Mouse (Mus musculus) stomach, embryonic 15.5 days (tissue): Measurements from ENCODE around the gene Ncor2. TPM values are rescaled to one million over a fixed set of nuclear protein-coding genes. Genes with fewer than 3 reads are reported as not detected.

Experiments used
- ATAC-seq: fragments of 200-750 bp; cut with Nextera tagmentation; 2 replicates; pipeline ENCODE4 v1.8.0; 2017; ENCODE audit warnings: low read depth, moderate number of reproducible peaks, moderate TSS enrichment; ENCODE audit not compliant: insufficient read depth, low FRiP score
- H3K27ac ChIP-seq: fragments of 300-500 bp; sonication (generic); 2 replicates; pipeline ENCODE4 v1.5.1; 2015; ENCODE audit warnings: mild to moderate bottlenecking, inconsistent platforms
- H3K27me3 ChIP-seq: fragments of 300-500 bp; sonication (generic); replicated peaks from 2 replicates; pipeline ENCODE4 v1.6.1; 2015; ENCODE audit warnings: inconsistent platforms
- H3K36me3 ChIP-seq: fragments of 300-500 bp; sonication (generic); 2 replicates; pipeline ENCODE4 v1.6.1; 2015; ENCODE audit warnings: inconsistent platforms
- H3K4me1 ChIP-seq: fragments of 300-500 bp; sonication (generic); 2 replicates; pipeline ENCODE4 v1.6.1; 2015; ENCODE audit warnings: inconsistent platforms
- H3K4me2 ChIP-seq: fragments of 300-500 bp; sonication (generic); 2 replicates; pipeline ENCODE4 v1.6.1; 2015; ENCODE audit warnings: mild to moderate bottlenecking, inconsistent platforms
- H3K4me3 ChIP-seq: fragments of 300-500 bp; sonication (generic); replicated peaks from 2 replicates; pipeline ENCODE4 v1.5.1; 2015; ENCODE audit warnings: inconsistent platforms
- H3K9ac ChIP-seq: fragments of 300-500 bp; sonication (generic); 2 replicates; pipeline ENCODE4 v1.6.1; 2015; ENCODE audit warnings: inconsistent platforms
- H3K9me3 ChIP-seq: fragments of 300-500 bp; sonication (generic); 2 replicates; pipeline ENCODE4 v1.6.1; 2016; ENCODE audit warnings: inconsistent platforms
- WGBS: fragments of 180-500 bp; shearing (Covaris S2); methylation state at CpG from one replicate; pipeline ENCODE4 v1.1.7; 2015; 5-methylcytosine and 5-hydroxymethylcytosine counted together
- polyA plus RNA-seq: library from polyadenylated mRNA; unstranded; fragments of >200 nt; fragmentation: Nextera tagmentation; extraction: Ambion mirVana; gene quantifications from 2 replicates; pipeline ENCODE4 v1.2.1, GENCODE M21; 2015

The Ncor2 gene
- polyA plus RNA-seq, 1 experiment from 2014 or later: 26.7 TPM

DNA sequence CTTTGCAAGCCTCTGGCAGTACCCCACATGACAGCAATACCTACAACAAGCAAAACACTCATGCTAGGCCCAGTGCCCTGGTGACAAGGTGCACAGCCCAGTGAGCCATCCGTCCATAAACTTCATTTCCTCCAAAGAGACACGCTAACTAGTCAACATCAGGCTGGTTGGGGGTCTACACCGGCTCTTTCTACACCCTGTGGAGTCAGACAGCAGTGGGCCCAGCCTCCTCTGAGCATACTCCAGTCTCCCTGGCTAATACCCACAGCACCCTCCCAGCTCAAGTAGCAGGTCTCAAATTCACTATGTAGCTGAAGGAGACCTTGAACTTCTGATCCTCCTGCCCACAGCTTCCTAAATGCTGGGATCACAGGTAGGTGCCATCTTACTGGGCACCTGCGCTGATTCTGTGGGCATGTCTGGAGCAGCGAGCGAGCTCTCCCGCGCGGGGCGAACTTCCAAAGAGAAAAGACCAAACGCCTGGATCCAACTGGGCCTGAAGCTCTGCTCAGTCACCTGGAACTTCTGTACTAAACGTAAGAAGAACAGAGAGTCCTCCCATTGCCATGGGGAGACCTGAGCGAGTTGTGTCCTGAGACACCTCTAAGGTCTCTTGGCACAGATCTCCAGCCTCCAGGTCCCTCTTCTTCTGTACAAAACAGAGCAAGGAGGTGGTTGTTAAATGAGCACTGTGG, 46.3 kb downstream of the Ncor2 start:
- H3K4me2 ChIP-seq: no peak overlapping the region
- 94% methylated on average over 13 of the region's 13 CpGs for WGBS
- H3K9me3 ChIP-seq: no peaks in the 10 kb centered on the region
- no peaks in the 10 kb centered on the region for H3K27me3 ChIP-seq
- ATAC-seq: no peak
- H3K9ac ChIP-seq: no peak overlapping the region
- H3K4me3 ChIP-seq: no peak overlapping the region
- no peak overlapping the region for H3K27ac ChIP-seq
- no peaks in the 10 kb centered on the region for H3K36me3 ChIP-seq
- H3K4me1 ChIP-seq: peaks cover 84% of the 10 kb centered on the region

- Histone ChIP-seq H3K9me3 (no peaks in the 10 kb centered on the region), H3K9ac (no peak overlapping the region), H3K4me3 (no peak overlapping the region), H3K27ac (no peak overlapping the region), H3K36me3 (no peaks in the 10 kb centered on the region), H3K27me3 (no peaks in the 10 kb centered on the region), H3K4me2 (no peak overlapping the region), H3K4me1 (peaks cover 82% of the 10 kb centered on the region)
- WGBS: 81% methylated on average over 2 of the region's 2 CpGs
- ATAC-seq: no peak
These were observed 47.0 kb downstream of the Ncor2 start for GRCm38 (mm10) chr5:125132069-125132468.

DNA sequence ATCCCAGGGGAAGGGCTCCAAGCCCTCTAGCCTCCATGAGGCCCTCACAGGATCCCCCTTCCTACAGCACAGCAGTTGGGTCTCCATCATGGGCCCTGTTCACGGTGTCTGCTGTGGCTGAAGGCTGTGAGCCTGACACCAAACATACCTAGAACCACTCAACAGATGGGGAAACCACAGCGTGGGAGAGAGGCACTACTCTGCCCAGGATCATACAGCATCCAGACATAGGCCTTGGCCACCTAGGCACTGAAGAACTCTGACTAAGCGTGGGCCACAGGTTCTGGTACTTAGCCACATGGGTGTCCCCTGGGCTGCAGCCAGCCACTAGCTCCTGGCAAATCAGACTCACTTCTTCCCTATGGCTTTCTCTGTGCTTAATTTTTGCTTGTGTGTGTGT, 48.6 kb downstream of the Ncor2 start:
- H3K27me3 ChIP-seq: no peaks in the 10 kb centered on the region
- no peak overlapping the region for H3K27ac ChIP-seq
- peaks cover 72% of the 10 kb centered on the region for H3K4me1 ChIP-seq
- H3K36me3 ChIP-seq: no peaks in the 10 kb centered on the region
- 90% methylated on average over 3 of the region's 3 CpGs for WGBS
- ATAC-seq: no peak
- no peak overlapping the region for H3K4me2 ChIP-seq
- no peak overlapping the region for H3K9ac ChIP-seq
- no peak overlapping the region for H3K4me3 ChIP-seq
- H3K9me3 ChIP-seq: no peaks in the 10 kb centered on the region

DNA sequence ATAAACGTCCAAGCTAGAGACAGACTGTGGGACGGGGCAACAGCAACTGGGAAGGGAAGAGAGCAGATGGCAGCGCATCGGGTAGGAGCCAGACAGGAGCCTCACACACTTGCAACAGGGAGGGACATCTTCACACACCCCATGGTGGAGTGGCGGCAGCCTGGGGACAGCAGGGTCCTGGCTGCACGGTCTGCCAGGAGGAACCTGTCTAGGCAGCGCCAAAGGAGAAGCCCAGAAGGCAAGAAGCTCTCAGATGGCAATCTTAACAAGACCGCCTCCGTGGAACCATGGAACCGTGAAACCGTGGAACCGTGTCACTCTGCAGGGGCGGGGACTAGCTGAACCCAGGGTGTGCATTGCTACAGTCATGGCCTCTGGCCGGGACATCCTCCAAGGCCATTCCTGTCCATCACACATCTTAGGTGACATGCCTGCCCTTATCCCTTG, 50.1 kb downstream of the Ncor2 start:
- no peak overlapping the region for H3K4me2 ChIP-seq
- H3K4me1 ChIP-seq: peaks cover 60% of the 10 kb centered on the region
- H3K27me3 ChIP-seq: no peaks in the 10 kb centered on the region
- 71% methylated on average over 14 of the region's 14 CpGs for WGBS
- no peaks in the 10 kb centered on the region; the same call in 1 of the 2 replicates for H3K36me3 ChIP-seq
- no peak overlapping the region for H3K4me3 ChIP-seq
- no peaks in the 10 kb centered on the region for H3K9me3 ChIP-seq
- H3K9ac ChIP-seq: no peak overlapping the region
- no peak for ATAC-seq
- no peak overlapping the region for H3K27ac ChIP-seq

GRCm38 (mm10) chr5:125127920-125128319, 51.1 kb downstream of the Ncor2 start:
- no peak overlapping the region for H3K27ac ChIP-seq
- no peaks in the 10 kb centered on the region for H3K9me3 ChIP-seq
- H3K36me3 ChIP-seq: no peaks in the 10 kb centered on the region; the same call in 1 of the 2 replicates
- H3K4me1 ChIP-seq: peaks cover 58% of the 10 kb centered on the region
- WGBS: 79% methylated on average over 1 of the region's 1 CpGs
- H3K9ac ChIP-seq: no peak overlapping the region
- H3K4me2 ChIP-seq: no peak overlapping the region
- H3K4me3 ChIP-seq: no peak overlapping the region
- no peak for ATAC-seq
- no peaks in the 10 kb centered on the region for H3K27me3 ChIP-seq

GRCm38 (mm10) chr5:125127426-125127825, 51.6 kb downstream of the Ncor2 start:
- H3K4me1 ChIP-seq: peaks cover 57% of the 10 kb centered on the region
- H3K27me3 ChIP-seq: no peaks in the 10 kb centered on the region

GRCm38 (mm10) chr5:125125966-125126464, 53.0 kb downstream of the Ncor2 start:
- no peak overlapping the region for H3K27ac ChIP-seq
- WGBS: 71% methylated on average over 4 of the region's 4 CpGs
- no peak for ATAC-seq
- H3K9ac ChIP-seq: no peak overlapping the region
- H3K4me1 ChIP-seq: peaks cover 47% of the 10 kb centered on the region
- no peak overlapping the region for H3K4me3 ChIP-seq
- H3K4me2 ChIP-seq: no peak overlapping the region
- H3K27me3 ChIP-seq: no peaks in the 10 kb centered on the region
- H3K36me3 ChIP-seq: no peaks in the 10 kb centered on the region; the same call in 1 of the 2 replicates
- no peaks in the 10 kb centered on the region for H3K9me3 ChIP-seq

More at GRCm38 (mm10) chr5:125127426-125127825, 51.6 kb downstream of the Ncor2 start:
- no peak overlapping the region for H3K27ac ChIP-seq
- no peaks in the 10 kb centered on the region for H3K9me3 ChIP-seq
- no peaks in the 10 kb centered on the region; the same call in 1 of the 2 replicates for H3K36me3 ChIP-seq
- H3K4me2 ChIP-seq: no peak overlapping the region
- no peak for ATAC-seq
- WGBS: 82% methylated on average over 4 of the region's 4 CpGs
- H3K4me3 ChIP-seq: no peak overlapping the region
- H3K9ac ChIP-seq: no peak overlapping the region

GRCm38 (mm10) chr5:125125219-125125618, 53.8 kb downstream of the Ncor2 start:
- WGBS: 74% methylated on average over 3 of the region's 3 CpGs
- Histone ChIP-seq H3K27me3 (no peaks in the 10 kb centered on the region), H3K4me3 (no peak overlapping the region), H3K27ac (no peak overlapping the region), H3K36me3 (no peaks in the 10 kb centered on the region; the same call in 1 of the 2 replicates), H3K9me3 (no peaks in the 10 kb centered on the region), H3K4me2 (no peak overlapping the region), H3K4me1 (peaks cover 47% of the 10 kb centered on the region), H3K9ac (no peak overlapping the region)
- ATAC-seq: no peak

DNA sequence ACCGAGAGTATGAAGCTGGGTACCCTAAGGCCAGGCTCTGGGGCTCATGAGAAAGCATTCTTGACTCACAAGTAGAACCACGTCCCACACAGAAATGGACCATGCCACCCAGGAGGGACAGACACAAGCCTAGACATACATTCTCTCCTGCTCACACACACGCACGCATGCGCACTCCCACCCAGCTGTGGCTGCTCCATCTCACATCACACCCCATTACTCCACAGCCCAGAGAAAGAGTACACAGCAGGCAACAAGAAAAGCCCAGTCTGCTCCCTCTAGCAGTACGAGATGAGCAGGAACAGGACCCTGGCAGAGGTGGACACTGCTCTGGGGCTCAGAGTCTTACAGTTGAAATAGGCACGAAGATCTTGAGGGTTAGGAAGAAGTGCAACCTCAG, 55.0 kb downstream of the Ncor2 start:
- H3K9ac ChIP-seq: no peak overlapping the region
- ATAC-seq: no peak
- no peak overlapping the region for H3K27ac ChIP-seq
- H3K4me1 ChIP-seq: peaks cover 41% of the 10 kb centered on the region
- H3K4me2 ChIP-seq: no peak overlapping the region
- H3K4me3 ChIP-seq: no peak overlapping the region
- H3K27me3 ChIP-seq: no peaks in the 10 kb centered on the region
- peaks cover 9% of the 10 kb centered on the region for H3K36me3 ChIP-seq
- H3K9me3 ChIP-seq: no peaks in the 10 kb centered on the region
- 88% methylated on average over 7 of the region's 7 CpGs for WGBS

DNA sequence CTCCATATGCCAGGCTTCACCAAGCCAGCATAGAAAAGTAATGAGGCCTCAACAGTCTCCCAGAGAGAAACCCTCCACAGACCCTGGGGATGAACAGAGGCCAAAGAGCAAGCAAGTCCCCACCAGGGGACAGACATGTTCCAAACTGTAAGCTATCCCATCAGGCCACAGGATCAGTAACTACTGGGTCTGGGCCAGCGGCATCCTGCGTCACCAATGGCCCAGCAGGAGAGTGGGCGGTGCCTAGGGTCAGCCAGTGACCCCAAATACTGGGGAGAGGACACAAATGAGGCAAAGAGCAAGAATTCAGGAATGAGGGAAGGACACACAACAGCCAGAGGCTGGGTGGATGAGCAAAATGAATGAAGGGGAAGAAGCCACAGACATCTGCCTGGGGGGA, 55.8 kb downstream of the Ncor2 start:
- WGBS: 61% methylated on average over 3 of the region's 3 CpGs

GRCm38 (mm10) chr5:125122546-125122945, 56.5 kb downstream of the Ncor2 start:
- 80% methylated on average over 7 of the region's 7 CpGs for WGBS
- no peaks in the 10 kb centered on the region for H3K9me3 ChIP-seq
- peaks cover 28% of the 10 kb centered on the region for H3K4me1 ChIP-seq
- H3K36me3 ChIP-seq: peaks cover 20% of the 10 kb centered on the region
- H3K9ac ChIP-seq: no peak overlapping the region
- H3K4me3 ChIP-seq: no peak overlapping the region
- H3K27me3 ChIP-seq: no peaks in the 10 kb centered on the region
- H3K4me2 ChIP-seq: no peak overlapping the region
- ATAC-seq: no peak
- H3K27ac ChIP-seq: no peak overlapping the region

More for the DNA sequence above, 55.8 kb downstream of the Ncor2 start:
- no peak overlapping the region for H3K4me2 ChIP-seq
- no peaks in the 10 kb centered on the region for H3K9me3 ChIP-seq
- ATAC-seq: no peak
- peaks cover 17% of the 10 kb centered on the region for H3K36me3 ChIP-seq
- no peaks in the 10 kb centered on the region for H3K27me3 ChIP-seq
- no peak overlapping the region for H3K27ac ChIP-seq
- no peak overlapping the region for H3K4me3 ChIP-seq
- no peak overlapping the region for H3K9ac ChIP-seq
- peaks cover 34% of the 10 kb centered on the region for H3K4me1 ChIP-seq

GRCm38 (mm10) chr5:125122049-125122448, 57.0 kb downstream of the Ncor2 start:
- ATAC-seq: no peak
- Histone ChIP-seq H3K4me1 (peaks cover 24% of the 10 kb centered on the region), H3K27me3 (no peaks in the 10 kb centered on the region), H3K4me3 (no peak overlapping the region), H3K9ac (no peak overlapping the region), H3K27ac (no peak overlapping the region), H3K4me2 (no peak overlapping the region), H3K9me3 (no peaks in the 10 kb centered on the region), H3K36me3 (peaks cover 25% of the 10 kb centered on the region)
- WGBS: 86% methylated on average over 7 of the region's 7 CpGs
